Mouse (Mus musculus): Measurements from ENCODE around the gene Col15a1.

DNA sequence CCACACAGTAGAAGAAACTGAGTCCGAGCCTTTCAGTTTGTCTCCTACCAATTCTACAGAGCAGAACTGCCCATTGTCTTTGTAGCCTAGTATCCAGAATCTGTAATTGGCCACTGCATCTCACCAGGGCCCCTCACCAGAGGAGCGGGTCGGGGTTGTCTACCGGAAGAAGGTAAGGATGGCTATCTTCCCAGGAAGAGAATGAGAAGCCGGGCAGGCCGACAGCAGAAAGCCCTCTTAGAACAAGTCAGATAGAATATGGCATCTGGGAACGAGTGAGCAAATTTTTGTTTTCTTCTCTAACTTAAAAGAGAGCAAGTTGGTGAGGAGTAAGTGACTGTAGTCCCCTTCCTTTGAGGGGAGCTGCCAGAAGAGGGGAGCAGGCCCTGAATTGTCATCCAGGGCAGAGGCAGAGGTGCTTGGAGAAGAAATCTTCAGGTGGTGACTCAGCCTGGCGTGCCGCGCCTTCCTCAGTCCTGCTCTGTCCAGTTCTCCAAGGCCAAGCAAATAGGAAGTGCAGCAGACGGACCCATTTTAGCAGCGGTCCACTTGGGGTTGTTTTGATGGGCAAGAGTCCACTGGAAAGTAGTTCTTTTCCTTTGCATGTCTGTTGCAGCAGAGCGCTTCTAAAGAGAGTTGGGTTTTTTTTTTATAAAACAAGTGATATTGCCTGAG, 122.6 kb downstream of the Col15a1 start:
- TF ChIP-seq CTCF (IDR thresholded peaks at IDR 0.05; ENCODE audit: low read depth) (no peak), EP300 (optimal IDR thresholded peaks at IDR 0.05) (no peak)
